Comparison of ENCODE assay signal across 8 mouse cellular contexts in genomic region chr12:75918914-75919313, GRCm38 (mm10).
A peak's percentile ranks its signal among the peaks of the same experiment; 100 is the strongest.
DNase-seq lines count a peak whose midpoint lies in the region.

No protein-coding gene starts in this region.

- DNase-seq in gastrocnemius, postnatal 14 days = peak; percentile 23
- no peak for DNase-seq in gastrocnemius, postnatal 25 days
- DNase-seq in ovary, postnatal 14 days (ENCODE audit: low spot score) = peak; percentile 27
- no peak for DNase-seq in ovary, adult 18-20 months (ENCODE audit: low spot score)
- DNase-seq in forelimb bud, embryonic 11.5 days (ENCODE audit: low read depth, low spot score) = peak; percentile 36
- peak; percentile 57 to 75 for DNase-seq in left cerebral cortex, postnatal 25 days (ENCODE audit: low spot score in 2 of 2)
- no peak for DNase-seq in T-cell, adult 2 months (ENCODE audit: low spot score)
- no peak for DNase-seq in kidney, adult 11 months

- intact Hi-C loops in gastrocnemius, postnatal 14 days (cut with DNase I; ENCODE audit: low total_unique reads) = no loop called here
- intact Hi-C loops in left cerebral cortex, postnatal 25 days (cut with DNase I) = loop anchor here (2.0 kb wide), 2 partner anchors 122 to 132 kb away; no protein-coding TSS in a partner anchor

Comparison
In these comparisons a context has a peak if more than half of its experiments do, and no peak if none do; other contexts are left out.
1. DNase-seq: peak in gastrocnemius, postnatal 14 days (single experiment), ovary, postnatal 14 days (single experiment), forelimb bud, embryonic 11.5 days (single experiment) and left cerebral cortex, postnatal 25 days (2 of 2); none in gastrocnemius, postnatal 25 days (single experiment), ovary, adult 18-20 months (single experiment), T-cell, adult 2 months (single experiment) and kidney, adult 11 months (single experiment).